Mouse (Mus musculus) embryonic facial prominence, embryonic 10.5 days (tissue): Measurements from ENCODE around the gene Foxn3. TPM values are rescaled to one million over a fixed set of nuclear protein-coding genes. Genes with fewer than 3 reads are reported as not detected.
A peak's percentile ranks its signal among the peaks of the same experiment; 100 is the strongest.

ENCODE experiments used
- DNase-seq: peaks from one replicate; pipeline ENCODE4 v3.0.0-alpha.2; 2017; ENCODE audit warnings: low spot score
- H3K27ac ChIP-seq: fragments of 300-500 bp; sonication (generic); replicated peaks from 2 replicates; pipeline ENCODE4 v1.5.1; 2016; ENCODE audit warnings: mild to moderate bottlenecking
- H3K27me3 ChIP-seq: fragments of 300-500 bp; sonication (generic); replicated peaks from 2 replicates; pipeline ENCODE4 v1.6.1; 2016; ENCODE audit warnings: low read depth, mild to moderate bottlenecking; ENCODE audit not compliant: poor library complexity, severe bottlenecking
- H3K36me3 ChIP-seq: fragments of 300-500 bp; sonication (generic); replicated peaks from 2 replicates; pipeline ENCODE4 v1.6.1; 2016; ENCODE audit warnings: mild to moderate bottlenecking, moderate library complexity
- H3K4me1 ChIP-seq: fragments of 300-500 bp; sonication (generic); 2 replicates; pipeline ENCODE4 v1.6.1; 2016
- H3K4me3 ChIP-seq: fragments of 300-500 bp; sonication (generic); 2 replicates; pipeline ENCODE4 v1.5.1; 2016; ENCODE audit warnings: mild to moderate bottlenecking, moderate library complexity
- H3K9me3 ChIP-seq: fragments of 300-500 bp; sonication (generic); 2 replicates; pipeline ENCODE4 v1.6.1; 2016; ENCODE audit warnings: mild to moderate bottlenecking
- WGBS: fragments of 180-500 bp; shearing (Covaris S2); methylation state at CpG from one replicate; pipeline ENCODE4 v1.1.7; 2016; 5-methylcytosine and 5-hydroxymethylcytosine counted together
- polyA plus RNA-seq: library from polyadenylated mRNA; unstranded; fragments of >200 nt; fragmentation: Nextera tagmentation; extraction: Ambion mirVana; gene quantifications from 2 replicates; pipeline ENCODE4 v1.2.1, GENCODE M21; 2016

Gene Foxn3
- polyA plus RNA-seq, 1 experiment from 2014 or later, result 64.7 TPM

DNA sequence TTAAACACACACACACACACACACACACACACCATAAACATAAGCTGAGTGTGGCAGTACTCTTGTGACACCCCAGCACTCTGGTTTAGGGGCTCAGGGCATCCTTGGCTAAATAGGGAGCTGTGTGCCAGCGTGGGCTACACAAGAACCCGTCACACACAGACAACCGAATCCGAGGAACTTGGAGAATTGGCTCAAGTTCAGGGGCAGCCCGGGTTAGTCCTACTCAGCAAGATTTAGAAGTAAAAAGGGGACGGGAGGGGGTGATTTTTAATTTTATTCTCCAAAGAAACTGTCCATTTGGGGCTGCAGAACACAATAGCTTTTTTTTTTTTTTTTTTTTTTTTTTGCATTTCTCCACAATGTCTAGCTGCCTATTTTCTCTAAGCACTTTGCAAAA, 332.1 kb downstream of the Foxn3 start:
- no peak overlapping the region for H3K27ac ChIP-seq
- H3K4me1 ChIP-seq, result peaks cover 83% of the 10 kb centered on the region
- H3K36me3 ChIP-seq, result no peaks in the 10 kb centered on the region
- no peaks in the 10 kb centered on the region for H3K9me3 ChIP-seq
- H3K4me3 ChIP-seq, result no peak overlapping the region
- H3K27me3 ChIP-seq, result no peaks in the 10 kb centered on the region
- no peak for DNase-seq
- 74% methylated on average over 6 of the region's 6 CpGs for WGBS

DNA sequence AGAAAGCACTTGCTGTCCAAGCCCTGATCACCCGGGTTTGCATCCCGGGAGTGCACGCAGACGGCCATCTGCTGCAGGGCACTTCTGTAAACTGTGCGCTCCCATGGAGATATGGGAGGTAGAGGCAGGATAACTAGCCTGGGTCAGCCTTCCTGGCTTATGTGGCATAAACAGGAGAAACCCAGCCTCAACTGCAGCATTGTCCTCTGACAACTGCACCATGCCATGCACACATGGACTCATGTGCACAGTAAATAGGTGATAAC, 332.7 kb downstream of the Foxn3 start:
- Histone ChIP-seq H3K4me3 (no peak overlapping the region), H3K4me1 (peaks cover 80% of the 10 kb centered on the region), H3K9me3 (no peaks in the 10 kb centered on the region), H3K36me3 (no peaks in the 10 kb centered on the region), H3K27ac (peak overlapping the region; percentile 44; the same call in 1 of the 2 replicates), H3K27me3 (no peaks in the 10 kb centered on the region)
- no peak for DNase-seq
- WGBS, result 44% methylated on average over 5 of the region's 5 CpGs

DNA sequence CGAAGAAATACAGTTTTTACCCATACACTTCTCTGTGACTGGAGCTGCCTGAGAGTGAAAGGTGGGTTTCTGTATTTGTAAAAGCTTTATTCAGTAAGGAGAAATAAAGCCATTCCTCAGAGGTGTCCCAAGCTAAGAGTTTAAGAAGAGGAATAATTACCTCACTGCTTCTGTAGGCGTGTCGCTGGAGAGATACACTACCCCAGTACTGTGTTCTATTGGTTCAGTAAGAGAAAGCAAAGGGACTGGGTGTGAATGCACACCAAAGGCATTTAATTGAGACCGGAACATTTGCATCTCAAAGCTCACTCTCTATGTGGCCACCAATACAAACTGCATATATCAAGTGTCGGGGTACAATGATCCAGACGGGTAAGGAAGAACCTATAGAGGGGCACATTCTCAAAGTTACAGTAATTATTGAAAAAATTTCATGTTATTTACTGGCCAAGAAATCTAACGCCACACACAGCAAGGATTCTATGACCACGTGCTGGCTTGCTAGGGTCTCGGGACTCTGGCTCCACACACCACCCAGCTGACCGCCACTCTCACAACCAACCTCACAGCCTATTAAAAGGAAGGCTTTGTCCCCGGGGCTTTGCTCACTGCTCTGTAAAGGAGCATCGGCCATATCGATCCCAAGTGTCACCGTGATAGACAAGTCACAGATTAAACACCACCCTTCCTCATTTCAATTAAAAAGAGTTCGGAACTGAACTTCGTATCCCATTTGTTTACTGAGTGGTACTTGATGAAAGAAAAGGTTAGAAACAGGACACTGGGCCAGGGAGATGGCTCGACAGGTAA, 333.2 kb downstream of the Foxn3 start:
- Histone ChIP-seq H3K27ac (peak overlapping the region; percentile 44; the same call in 1 of the 2 replicates), H3K27me3 (no peaks in the 10 kb centered on the region), H3K4me1 (peaks cover 80% of the 10 kb centered on the region), H3K36me3 (no peaks in the 10 kb centered on the region), H3K9me3 (no peaks in the 10 kb centered on the region), H3K4me3 (no peak overlapping the region)
- 44% methylated on average over 17 of the region's 17 CpGs for WGBS
- DNase-seq, result no peak

DNA sequence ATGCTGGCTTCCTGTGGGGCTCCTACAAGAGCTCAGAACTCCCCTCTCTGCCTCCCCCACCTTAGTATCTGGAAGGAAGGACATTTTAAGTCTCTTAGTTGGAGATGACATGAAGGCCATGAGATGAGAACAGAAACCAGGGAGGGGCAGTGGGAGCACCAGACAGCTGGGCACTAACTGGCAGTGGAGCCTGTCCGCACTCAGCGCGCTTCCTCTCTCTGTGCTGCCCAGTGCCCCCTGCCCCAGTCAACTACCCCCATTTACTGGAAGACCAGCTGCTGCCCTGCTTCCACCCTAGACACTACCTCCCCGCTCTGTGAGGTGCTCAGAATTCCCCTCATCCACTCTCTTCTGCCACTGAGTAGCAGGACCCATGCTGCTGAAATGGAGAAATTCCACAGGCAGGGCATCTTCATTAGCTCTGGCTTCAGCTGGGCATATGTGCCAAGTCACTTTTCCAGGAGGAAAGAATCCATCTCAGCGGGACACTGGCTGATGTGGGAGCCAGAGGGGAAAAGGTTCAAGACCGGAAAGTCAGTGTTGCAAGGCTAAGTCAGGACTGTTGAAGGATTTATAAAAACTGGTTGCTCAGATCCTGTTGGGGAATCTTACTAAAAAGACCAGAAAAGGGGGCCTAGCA, 335.9 kb downstream of the Foxn3 start:
- no peaks in the 10 kb centered on the region for H3K36me3 ChIP-seq
- no peaks in the 10 kb centered on the region for H3K27me3 ChIP-seq
- no peaks in the 10 kb centered on the region for H3K9me3 ChIP-seq
- WGBS, result 89% methylated on average over 6 of the region's 6 CpGs
- peaks cover 78% of the 10 kb centered on the region for H3K4me1 ChIP-seq
- no peak overlapping the region for H3K27ac ChIP-seq
- DNase-seq, result no peak
- no peak overlapping the region for H3K4me3 ChIP-seq

DNA sequence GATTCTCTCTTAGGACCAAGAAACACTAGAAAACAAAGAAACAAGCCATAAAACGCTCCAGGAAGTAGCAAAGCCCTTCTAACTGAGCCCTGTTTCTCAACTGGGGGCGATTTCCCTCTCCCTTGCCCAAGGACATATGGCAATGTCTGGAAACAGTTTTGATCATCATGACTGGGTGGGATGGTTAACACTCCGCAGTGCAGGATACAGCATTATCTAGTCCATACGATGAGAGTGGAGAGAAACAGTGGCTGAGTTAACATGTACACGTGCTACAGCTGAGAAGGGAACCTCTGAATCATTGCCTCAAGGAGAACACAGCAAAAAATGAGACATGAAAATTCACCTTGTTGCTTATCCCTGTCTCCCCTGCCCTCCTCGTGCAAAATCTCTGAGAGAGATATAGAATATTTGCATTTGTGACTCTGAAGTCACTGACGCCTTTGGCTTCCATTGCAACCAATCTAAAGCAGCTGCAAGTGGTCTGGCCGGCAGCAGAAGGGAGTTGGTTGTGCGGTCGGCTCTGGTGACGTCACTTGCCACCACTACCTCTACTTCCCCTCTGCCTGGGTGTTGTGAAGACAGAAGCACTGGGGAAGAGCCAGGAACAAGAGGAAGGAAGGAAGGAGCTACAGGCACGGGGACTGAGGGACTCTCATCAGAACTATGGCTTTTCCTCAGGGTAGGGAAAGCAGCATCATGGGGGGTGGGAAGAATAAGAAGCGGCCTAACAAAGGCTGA, 338.3 kb downstream of the Foxn3 start:
- no peak overlapping the region for H3K4me3 ChIP-seq
- no peaks in the 10 kb centered on the region for H3K27me3 ChIP-seq
- H3K36me3 ChIP-seq, result no peaks in the 10 kb centered on the region
- 57% methylated on average over 13 of the region's 13 CpGs for WGBS
- H3K27ac ChIP-seq, result no peak overlapping the region
- H3K4me1 ChIP-seq, result peaks cover 80% of the 10 kb centered on the region
- DNase-seq, result no peak
- H3K9me3 ChIP-seq, result no peaks in the 10 kb centered on the region

DNA sequence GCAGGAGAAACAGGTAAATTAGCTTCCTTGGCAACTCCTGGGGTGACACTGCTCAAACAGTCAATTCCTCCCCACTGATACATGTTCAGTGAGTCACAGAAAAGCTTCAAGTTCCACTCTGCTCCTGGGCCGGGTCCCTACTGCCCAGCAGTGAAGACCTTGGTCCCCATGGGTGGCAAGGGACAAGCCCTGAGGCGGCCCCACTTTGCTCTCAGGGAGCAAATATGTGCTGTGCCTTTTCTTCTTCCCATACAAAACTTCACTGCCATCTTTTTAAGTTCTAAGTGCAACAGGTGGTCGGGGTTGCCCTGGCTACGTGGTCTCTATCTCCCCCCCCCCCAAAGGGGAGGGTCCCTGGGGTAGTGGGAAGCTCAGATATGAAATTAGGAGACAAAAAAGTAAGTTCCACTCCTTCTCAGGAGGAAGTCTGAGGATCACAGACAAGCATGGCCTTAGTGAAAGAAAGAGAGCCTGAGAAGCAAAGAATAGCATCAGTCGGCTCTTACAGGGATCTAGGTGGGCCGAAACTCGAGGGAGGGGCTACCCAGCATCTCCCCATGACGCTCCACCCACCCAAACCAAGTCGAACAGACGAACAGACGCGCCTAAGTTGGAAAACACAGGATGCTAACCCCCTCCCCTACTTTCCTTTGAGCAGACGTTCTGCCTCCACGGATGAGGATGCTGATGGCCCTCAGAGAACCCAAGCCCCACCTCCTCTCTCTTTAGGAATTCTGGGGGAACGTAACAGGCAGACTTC, 342.1 kb downstream of the Foxn3 start:
- no peaks in the 10 kb centered on the region for H3K9me3 ChIP-seq
- no peak overlapping the region for H3K4me3 ChIP-seq
- 40% methylated on average over 15 of the region's 15 CpGs for WGBS
- H3K27me3 ChIP-seq, result no peaks in the 10 kb centered on the region
- peak overlapping the region; percentile 45 for H3K27ac ChIP-seq
- peaks cover 78% of the 10 kb centered on the region for H3K4me1 ChIP-seq
- DNase-seq, result no peak
- peaks cover 4% of the 10 kb centered on the region for H3K36me3 ChIP-seq

DNA sequence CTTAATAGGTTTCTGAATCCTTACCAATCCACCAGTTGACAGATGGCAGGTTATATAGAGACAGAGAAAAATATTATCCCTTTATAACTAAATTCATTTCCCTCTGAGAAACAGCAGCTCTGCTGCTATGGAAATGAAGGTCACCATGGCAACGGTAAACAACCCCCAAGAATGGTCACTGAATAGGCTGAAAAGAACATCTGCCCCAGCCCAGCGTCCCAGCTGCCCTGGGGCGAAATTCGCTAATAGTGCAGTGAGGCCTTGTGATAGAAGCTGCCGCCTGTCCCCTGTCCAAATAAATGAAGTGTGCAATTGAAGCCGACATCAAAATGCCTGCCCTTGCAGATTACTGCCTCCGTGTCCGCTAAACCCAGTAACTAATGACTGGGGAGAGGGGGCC, 343.0 kb downstream of the Foxn3 start:
- Histone ChIP-seq H3K9me3 (no peaks in the 10 kb centered on the region), H3K36me3 (peaks cover 4% of the 10 kb centered on the region), H3K27ac (no peak overlapping the region), H3K4me3 (no peak overlapping the region), H3K4me1 (peaks cover 81% of the 10 kb centered on the region), H3K27me3 (no peaks in the 10 kb centered on the region)
- DNase-seq, result peak; percentile 87
- WGBS, result 17% methylated on average over 8 of the region's 8 CpGs

DNA sequence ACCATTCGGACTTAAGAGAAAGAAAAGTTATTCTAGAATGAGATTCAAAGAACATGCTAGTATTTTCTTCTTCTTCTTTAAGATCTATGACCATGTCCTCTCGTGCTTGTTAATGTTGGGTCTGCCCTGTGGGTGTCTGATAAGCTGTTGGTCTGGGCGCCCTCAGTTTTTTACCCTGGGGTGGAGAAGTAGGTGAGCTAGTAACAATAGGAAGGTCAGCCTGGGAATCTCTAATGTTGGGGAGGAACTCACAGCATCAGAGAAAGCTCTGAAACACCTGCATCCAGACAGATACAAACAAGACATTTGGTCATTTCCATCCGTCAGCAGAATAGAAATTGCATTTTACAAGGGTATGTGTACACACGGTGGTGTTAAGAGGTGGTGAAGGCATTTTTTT, 343.6 kb downstream of the Foxn3 start:
- Histone ChIP-seq H3K27ac (no peak overlapping the region), H3K4me3 (no peak overlapping the region), H3K4me1 (peaks cover 81% of the 10 kb centered on the region), H3K36me3 (peaks cover 4% of the 10 kb centered on the region), H3K27me3 (no peaks in the 10 kb centered on the region), H3K9me3 (no peaks in the 10 kb centered on the region)
- DNase-seq, result no peak
- 66% methylated on average over 5 of the region's 5 CpGs for WGBS

DNA sequence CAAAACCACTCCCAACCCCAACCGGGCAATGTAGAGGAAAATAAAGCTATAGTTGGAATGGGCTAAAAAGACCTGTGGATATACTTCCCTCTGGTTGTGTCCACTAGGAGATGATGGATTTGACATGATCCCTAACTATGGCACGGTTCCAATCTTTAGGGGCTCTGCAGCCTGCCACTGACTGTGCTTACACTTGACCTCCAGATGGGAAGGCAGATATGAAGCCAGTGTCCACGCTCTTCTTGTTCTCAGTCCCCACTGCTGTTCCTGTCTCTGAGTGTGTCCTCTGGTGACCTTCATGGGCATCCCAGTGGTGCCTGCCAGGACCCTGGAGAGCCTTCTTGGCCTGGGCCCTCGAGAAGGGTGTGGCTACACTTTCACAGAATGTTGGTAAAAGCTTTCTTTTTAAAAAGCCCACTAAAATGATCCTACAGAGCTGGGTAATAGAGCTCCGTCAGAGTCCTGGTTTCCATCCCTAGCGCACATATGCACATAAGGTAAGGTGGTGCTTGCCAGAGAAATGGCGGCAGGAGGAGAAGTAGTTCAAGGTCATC, 346.2 kb downstream of the Foxn3 start:
- Histone ChIP-seq H3K4me3 (no peak overlapping the region), H3K27ac (no peak overlapping the region), H3K27me3 (no peaks in the 10 kb centered on the region), H3K9me3 (no peaks in the 10 kb centered on the region), H3K4me1 (peaks cover 81% of the 10 kb centered on the region), H3K36me3 (peaks cover 11% of the 10 kb centered on the region)
- WGBS, result 90% methylated on average over 7 of the region's 7 CpGs
- no peak for DNase-seq

DNA sequence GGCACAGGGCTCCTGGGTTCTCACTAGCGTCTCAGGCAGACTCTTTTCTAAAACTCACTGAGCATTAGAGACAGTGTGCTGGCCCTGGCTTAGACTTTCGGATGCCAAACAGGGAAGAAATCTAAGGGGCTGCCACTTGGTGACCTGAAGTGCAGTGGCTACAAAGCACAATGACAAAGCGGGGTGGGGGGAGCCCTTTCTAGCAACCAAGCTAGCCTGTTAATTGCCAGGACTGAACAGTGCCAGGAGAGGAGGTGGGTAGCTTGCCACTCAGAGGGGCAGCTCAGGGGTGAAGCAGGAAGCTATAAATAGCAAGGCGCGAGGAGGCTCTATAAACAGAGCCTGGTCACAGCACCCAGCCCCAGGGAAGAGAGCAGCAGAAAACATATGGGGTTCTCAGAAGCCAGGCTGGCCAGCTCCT, 347.0 kb downstream of the Foxn3 start:
- H3K9me3 ChIP-seq, result no peaks in the 10 kb centered on the region
- DNase-seq, result no peak
- H3K36me3 ChIP-seq, result peaks cover 11% of the 10 kb centered on the region
- peaks cover 72% of the 10 kb centered on the region for H3K4me1 ChIP-seq
- no peaks in the 10 kb centered on the region for H3K27me3 ChIP-seq
- no peak overlapping the region for H3K4me3 ChIP-seq
- 57% methylated on average over 5 of the region's 5 CpGs for WGBS
- H3K27ac ChIP-seq, result no peak overlapping the region

DNA sequence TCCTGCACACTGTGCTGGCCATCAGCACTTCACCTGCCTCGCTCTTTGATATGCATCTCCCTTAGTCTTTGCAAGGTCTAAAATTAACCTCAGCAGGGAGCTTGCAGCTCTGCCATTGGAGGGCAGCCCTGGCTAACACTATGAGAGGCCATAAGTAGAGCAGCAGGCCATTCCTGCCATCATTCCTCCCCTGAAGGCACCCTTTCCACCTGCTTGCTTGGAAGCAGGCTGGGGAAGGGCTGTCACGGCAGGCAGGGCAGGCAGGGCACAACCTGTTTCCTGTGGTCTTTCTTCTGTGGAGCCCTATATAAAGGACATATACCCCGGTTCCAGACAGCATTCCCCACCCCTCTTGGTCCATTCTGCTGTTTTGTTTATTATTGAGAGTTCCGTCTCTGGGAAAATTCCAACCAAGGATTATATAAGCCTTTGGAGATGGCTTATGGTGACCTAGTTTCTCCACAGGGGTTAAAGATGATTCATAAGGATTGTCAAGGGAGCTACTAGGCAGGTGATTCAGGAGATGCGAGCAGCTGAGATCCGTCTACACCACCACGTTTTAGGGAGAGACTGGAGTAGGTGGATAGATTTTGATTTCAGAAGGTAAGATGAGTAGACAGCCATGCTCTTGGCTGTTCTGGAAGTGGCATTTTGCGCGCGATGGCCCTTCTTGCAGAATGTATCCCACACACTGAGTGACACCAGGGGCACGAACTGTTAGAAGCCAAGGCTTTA, 347.7 kb downstream of the Foxn3 start:
- peaks cover 14% of the 10 kb centered on the region for H3K36me3 ChIP-seq
- H3K27me3 ChIP-seq, result no peaks in the 10 kb centered on the region
- WGBS, result 73% methylated on average over 11 of the region's 11 CpGs
- H3K27ac ChIP-seq, result no peak overlapping the region
- peaks cover 65% of the 10 kb centered on the region for H3K4me1 ChIP-seq
- no peak for DNase-seq
- no peak overlapping the region for H3K4me3 ChIP-seq
- no peaks in the 10 kb centered on the region for H3K9me3 ChIP-seq
